Mouse (Mus musculus) intestine, embryonic 14.5 days (tissue): ENCODE results near the gene Crocc. TPM values are rescaled to one million over a fixed set of nuclear protein-coding genes. Genes with fewer than 3 reads are reported as not detected.

Experiments used
- polyA plus RNA-seq: library from polyadenylated mRNA; unstranded; fragments of >200 nt; fragmentation: Nextera tagmentation; extraction: Ambion mirVana; gene quantifications from 2 replicates; pipeline ENCODE4 v1.2.1, GENCODE M21; 2014

Gene Crocc
- polyA plus RNA-seq, 1 experiment from 2014 or later, result 6.6 TPM

Other genes with a start within 250 kb of the Crocc start
- gene Padi3, start 249.9 kb downstream of the Crocc start, polyA plus RNA-seq, result 0.09 TPM in 1 of 2 replicates, not detected in the other
- 0.16 TPM in 1 of 2 replicates, not detected in the other for gene Padi1, start 214.8 kb downstream of the Crocc start, polyA plus RNA-seq
- gene Padi2, start 154.2 kb downstream of the Crocc start, polyA plus RNA-seq, result 1.9 and 2.5 TPM in 2 replicates
- gene Sdhb, start 99.3 kb downstream of the Crocc start, polyA plus RNA-seq, result 457 and 488 TPM in 2 replicates
- 33.3 and 40.0 TPM in 2 replicates for gene Atp13a2, start 73.7 kb downstream of the Crocc start, polyA plus RNA-seq
- 489 and 509 TPM in 2 replicates for gene Mfap2, start 50.1 kb downstream of the Crocc start, polyA plus RNA-seq
- 59.7 and 60.0 TPM in 2 replicates for gene Necap2, start 17.8 kb upstream of the Crocc start, polyA plus RNA-seq
- 0.20 and 0.31 TPM in 2 replicates for gene Spata21, start 27.8 kb upstream of the Crocc start, polyA plus RNA-seq
- gene Szrd1, start 79.2 kb upstream of the Crocc start, polyA plus RNA-seq, result 33.9 and 37.0 TPM in 2 replicates
- 25.9 and 26.0 TPM in 2 replicates for gene Fbxo42, start 87.4 kb upstream of the Crocc start, polyA plus RNA-seq
- 4.6 and 4.9 TPM in 2 replicates for gene Rsg1, start 153.4 kb upstream of the Crocc start, polyA plus RNA-seq
- 14.2 and 15.8 TPM in 2 replicates for gene Arhgef19, start 178.9 kb upstream of the Crocc start, polyA plus RNA-seq
- 3.4 and 3.5 TPM in 2 replicates for gene Epha2, start 240.7 kb upstream of the Crocc start, polyA plus RNA-seq